Mouse (Mus musculus): ENCODE data around the gene Sele. TPM values are rescaled to one million over a fixed set of nuclear protein-coding genes. Genes with fewer than 3 reads are reported as not detected.

Sele gene
- total RNA-seq (2023): under 1 TPM; 0.11 to 0.22 TPM

GRCm38 (mm10) chr1:164047934-164048333, at the start of gene Sele:
Gene Sele, plus strand, starts transcription at chr1:164048234.

GRCm38 (mm10) chr1:164061925-164062324, 13.9 kb downstream of the Sele start, which contains the start of gene Sell:
Gene Sell, plus strand, starts transcription at chr1:164061982.

Other genes with a start within 250 kb of the Sele start
- gene Scyl3, start 119.1 kb upstream of the Sele start, total RNA-seq (2023): 10 to 100 TPM; 20.0 to 21.5 TPM
- 10 to 100 TPM in 1 of 2 experiments, 1 to 10 TPM in 1; 9.5 to 12.1 TPM for gene BC055324, start 53.4 kb upstream of the Sele start, total RNA-seq (2023)
- 1 to 10 TPM; 1.9 TPM for gene Mettl18, start 53.3 kb upstream of the Sele start, total RNA-seq (2023)
- 100 to 1,000 TPM; 498 to 511 TPM for gene Sell, start 13.7 kb downstream of the Sele start, total RNA-seq (2023)
- gene Selp, start 67.0 kb downstream of the Sele start, total RNA-seq (2023): 10 to 100 TPM in 1 of 2 experiments, 1 to 10 TPM in 1; 8.2 to 10.7 TPM
- gene F5, start 103.6 kb downstream of the Sele start, total RNA-seq (2023): 10 to 100 TPM; 61.9 to 68.1 TPM
- gene Slc19a2, start 200.8 kb downstream of the Sele start, total RNA-seq (2023): 1 to 10 TPM; 3.1 to 7.2 TPM
- gene Ccdc181, start 227.4 kb downstream of the Sele start, total RNA-seq (2023): 1 to 10 TPM; 4.2 to 4.7 TPM

Measured in neutrophil, adult 83 days (primary cell).